Mouse (Mus musculus) CH12.LX (cell line): Measurements from ENCODE around the gene Spib. TPM values are rescaled to one million over a fixed set of nuclear protein-coding genes. Genes with fewer than 3 reads are reported as not detected.

Experiments
- DNase-seq: peaks from one replicate; pipeline ENCODE4 v3.0.0-alpha.2; 2013; ENCODE audit errors: extremely low read depth
- H3K27ac ChIP-seq: 2 replicates; pipeline ENCODE4 v1.5.1; 2012; ENCODE audit warnings: low read depth, mild to moderate bottlenecking, control low read depth, moderate library complexity; ENCODE audit not compliant: insufficient read depth
- H3K27me3 ChIP-seq: replicated peaks from 2 replicates; pipeline ENCODE3; 2012; ENCODE audit warnings: inconsistent platforms
- H3K36me3 ChIP-seq, 2 experiments: replicated peaks in 1 of 2; 2 replicates each; pipeline versions ENCODE3 to v1.6.1; 2012; ENCODE audit warnings: inconsistent platforms in 1 of 2, low read length in 1 of 2, mild to moderate bottlenecking in 1 of 2, mixed read lengths in 1 of 2, moderate library complexity in 1 of 2; ENCODE audit not compliant: control insufficient read depth in 1 of 2, insufficient read depth in 1 of 2
- H3K4me1 ChIP-seq, 2 experiments: 2 replicates each; pipeline ENCODE4 v1.6.1; 2012; ENCODE audit warnings: inconsistent platforms in 1 of 2, moderate library complexity in 1 of 2; ENCODE audit not compliant: insufficient read depth in 2 of 2, control insufficient read depth in 1 of 2
- H3K4me2 ChIP-seq: 2 replicates; pipeline ENCODE4 v1.6.1; 2012; ENCODE audit warnings: low read depth, mild to moderate bottlenecking, control low read depth; ENCODE audit not compliant: poor library complexity, insufficient read depth, severe bottlenecking
- H3K4me3 ChIP-seq, 3 experiments: fragments of 150-350 bp in 1 of 3; sonication (generic) in 1 of 3; replicated peaks in 1 of 3; 2 replicates each; pipeline versions ENCODE3 to v1.5.1; 2011 to 2012; ENCODE audit warnings: low read depth in 2 of 3, low read length in 2 of 3, mild to moderate bottlenecking in 2 of 3, moderate library complexity in 2 of 3, control low read depth in 1 of 3, improper control_type of control experiment in 1 of 3, inconsistent platforms in 1 of 3, mixed read lengths in 1 of 3; ENCODE audit not compliant: poor library complexity in 1 of 3
- H3K79me2 ChIP-seq: replicated peaks from 2 replicates; pipeline ENCODE4 v1.6.1; 2012; ENCODE audit warnings: mild to moderate bottlenecking, moderate library complexity; ENCODE audit not compliant: control insufficient read depth, poor library complexity, insufficient read depth, severe bottlenecking; ENCODE audit errors: extremely low read depth
- H3K9ac ChIP-seq: 2 replicates; pipeline ENCODE4 v1.6.1; 2012; ENCODE audit warnings: low read depth, mild to moderate bottlenecking, control low read depth, moderate library complexity; ENCODE audit not compliant: insufficient read depth
- H3K9me3 ChIP-seq: replicated peaks from 2 replicates; pipeline ENCODE3; 2012; ENCODE audit warnings: low read length, inconsistent platforms, mixed read lengths
- BHLHE40 ChIP-seq: IDR thresholded peaks from 2 replicates; pipeline ENCODE4 v1.6.1; 2011; ENCODE audit warnings: mild to moderate bottlenecking, low read depth, low read length, improper control_type of control experiment
- CHD1 ChIP-seq: IDR thresholded peaks from 2 replicates; pipeline ENCODE4 v1.6.1; 2012; ENCODE audit warnings: low read depth, low read length, improper control_type of control experiment, inconsistent platforms
- CHD2 ChIP-seq: IDR thresholded peaks from 2 replicates; pipeline ENCODE4 v1.6.1; 2011; ENCODE audit warnings: low read length, improper control_type of control experiment
- CTCF ChIP-seq, 2 experiments: IDR thresholded peaks in 1 of 2; conservative IDR thresholded peaks in 1 of 2; 2 replicates each; pipeline ENCODE4 v1.5.1; 2011 to 2012; ENCODE audit warnings: low read depth in 2 of 2, low read length in 2 of 2, improper control_type of control experiment in 1 of 2, inconsistent platforms in 1 of 2, mild to moderate bottlenecking in 1 of 2, moderate library complexity in 1 of 2
- E2F4 ChIP-seq: IDR thresholded peaks from 2 replicates; pipeline ENCODE4 v1.6.1; 2011; ENCODE audit warnings: low read depth, low read length, improper control_type of control experiment; ENCODE audit not compliant: insufficient replicate concordance
- ELF1 ChIP-seq: IDR thresholded peaks from 2 replicates; pipeline ENCODE4 v1.6.1; 2014; ENCODE audit warnings: low read depth, mild to moderate bottlenecking, inconsistent platforms, low read length, improper control_type of control experiment
- EP300 ChIP-seq: IDR thresholded peaks from 2 replicates; pipeline ENCODE4 v1.6.1; 2011; ENCODE audit warnings: low read length, improper control_type of control experiment
- ETS1 ChIP-seq: conservative IDR thresholded peaks from 2 replicates; pipeline ENCODE4 v1.6.1; 2012; ENCODE audit warnings: low read depth, mild to moderate bottlenecking, inconsistent platforms, low read length, improper control_type of control experiment, moderate library complexity
- GABPA ChIP-seq: IDR thresholded peaks from 2 replicates; pipeline ENCODE4 v1.6.1; 2012; ENCODE audit warnings: low read depth, low read length, improper control_type of control experiment, inconsistent platforms; ENCODE audit not compliant: insufficient replicate concordance
- HCFC1 ChIP-seq: IDR thresholded peaks from 2 replicates; pipeline ENCODE4 v1.6.1; 2012; ENCODE audit warnings: low read depth, mild to moderate bottlenecking, inconsistent platforms, low read length, improper control_type of control experiment
- IRF4 ChIP-seq: IDR thresholded peaks from 2 replicates; pipeline ENCODE4 v1.6.1; 2014; ENCODE audit warnings: low read depth, mild to moderate bottlenecking, inconsistent platforms, low read length, improper control_type of control experiment
- JUND ChIP-seq: conservative IDR thresholded peaks from 2 replicates; pipeline ENCODE4 v1.6.1; 2011; ENCODE audit warnings: low read depth, low read length, improper control_type of control experiment
- KAT2A ChIP-seq: IDR thresholded peaks from 2 replicates; pipeline ENCODE4 v1.6.1; 2012; ENCODE audit warnings: low read length, improper control_type of control experiment, inconsistent platforms; ENCODE audit not compliant: insufficient replicate concordance
- MAFK ChIP-seq: IDR thresholded peaks from 2 replicates; pipeline ENCODE4 v1.6.1; 2011; ENCODE audit warnings: low read length, improper control_type of control experiment; ENCODE audit not compliant: insufficient replicate concordance
- MAX ChIP-seq: IDR thresholded peaks from 2 replicates; pipeline ENCODE4 v1.6.1; 2011; ENCODE audit warnings: low read length, improper control_type of control experiment
- MAZ ChIP-seq: IDR thresholded peaks from 2 replicates; pipeline ENCODE4 v1.6.1; 2012; ENCODE audit warnings: low read depth, mild to moderate bottlenecking, inconsistent platforms, low read length, improper control_type of control experiment, moderate library complexity
- MEF2A ChIP-seq: IDR thresholded peaks from 2 replicates; pipeline ENCODE4 v1.6.1; 2014; ENCODE audit warnings: low read depth, mild to moderate bottlenecking, inconsistent platforms, low read length, improper control_type of control experiment, borderline replicate concordance
- MXI1 ChIP-seq: IDR thresholded peaks from 2 replicates; pipeline ENCODE4 v1.6.1; 2011; ENCODE audit warnings: mild to moderate bottlenecking, low read depth, low read length, improper control_type of control experiment
- MYC ChIP-seq: IDR thresholded peaks from 2 replicates; pipeline ENCODE4 v1.6.1; 2011; ENCODE audit warnings: low read depth, mild to moderate bottlenecking, improper control_type of control experiment, low read length
- NELFE ChIP-seq: IDR thresholded peaks from 2 replicates; pipeline ENCODE4 v1.6.1; 2011; ENCODE audit warnings: low read depth, low read length, improper control_type of control experiment
- NRF1 ChIP-seq: IDR thresholded peaks from 2 replicates; pipeline ENCODE4 v1.6.1; 2014; ENCODE audit warnings: low read depth, mild to moderate bottlenecking, inconsistent platforms, low read length, improper control_type of control experiment, moderate library complexity
- PAX5 ChIP-seq: IDR thresholded peaks from 2 replicates; pipeline ENCODE4 v1.6.1; 2012; ENCODE audit warnings: low read length, inconsistent platforms, mixed read lengths
- POLR2A ChIP-seq: IDR thresholded peaks from 2 replicates; pipeline ENCODE4 v1.6.1; 2011; ENCODE audit warnings: low read depth, mild to moderate bottlenecking, improper control_type of control experiment, low read length
- POLR2AphosphoS2 ChIP-seq: IDR thresholded peaks from 2 replicates; pipeline ENCODE4 v1.6.1; 2011; ENCODE audit warnings: low read depth, low read length, improper control_type of control experiment
- RAD21 ChIP-seq: IDR thresholded peaks from 2 replicates; pipeline ENCODE4 v1.6.1; 2011; ENCODE audit warnings: low read depth, mild to moderate bottlenecking, low read length, improper control_type of control experiment, moderate library complexity
- RCOR1 ChIP-seq: conservative IDR thresholded peaks from 2 replicates; pipeline ENCODE4 v1.6.1; 2012; ENCODE audit warnings: low read depth, mild to moderate bottlenecking, inconsistent platforms, low read length, improper control_type of control experiment
- SIN3A ChIP-seq: IDR thresholded peaks from 2 replicates; pipeline ENCODE4 v1.6.1; 2012; ENCODE audit warnings: low read length, improper control_type of control experiment, inconsistent platforms
- SMC3 ChIP-seq: IDR thresholded peaks from 2 replicates; pipeline ENCODE4 v1.6.1; 2011; ENCODE audit warnings: low read depth, low read length, improper control_type of control experiment
- TBP ChIP-seq: conservative IDR thresholded peaks from 2 replicates; pipeline ENCODE4 v1.6.1; 2011; ENCODE audit warnings: low read depth, low read length, improper control_type of control experiment
- TCF12 ChIP-seq: IDR thresholded peaks from 2 replicates; pipeline ENCODE4 v1.6.1; 2014; ENCODE audit warnings: low read depth, mild to moderate bottlenecking, inconsistent platforms, low read length, improper control_type of control experiment
- USF1 ChIP-seq: IDR thresholded peaks from 2 replicates; pipeline ENCODE4 v1.6.1; 2014; ENCODE audit warnings: low read depth, mild to moderate bottlenecking, inconsistent platforms, low read length, improper control_type of control experiment
- USF2 ChIP-seq: conservative IDR thresholded peaks from 2 replicates; pipeline ENCODE4 v1.6.1; 2011; ENCODE audit warnings: low read depth, low read length, improper control_type of control experiment
- ZKSCAN1 ChIP-seq: IDR thresholded peaks from 2 replicates; pipeline ENCODE4 v1.6.1; 2012; ENCODE audit warnings: low read depth, inconsistent platforms, low read length, improper control_type of control experiment, borderline replicate concordance
- ZMIZ1 ChIP-seq: IDR thresholded peaks from 2 replicates; pipeline ENCODE4 v1.6.1; 2012; ENCODE audit warnings: low read depth, mild to moderate bottlenecking, inconsistent platforms, low read length, improper control_type of control experiment
- ZNF384 ChIP-seq: IDR thresholded peaks from 2 replicates; pipeline ENCODE4 v1.6.1; 2012; ENCODE audit warnings: low read depth, low read length, improper control_type of control experiment, inconsistent platforms
- dilution Hi-C: fragments of 300-500 bp; cut with MboI; formaldehyde crosslinking; loops from 2 replicates; pipeline ENCODE4 v1.14.3; 2020; ENCODE audit warnings: low sequenced_read_pairs; ENCODE audit not compliant: extremely low pct_unique_long_range_greater_than_20kb, extremely low pct_ligation_motif_present
- in situ Hi-C: fragments of 300-500 bp; cut with MboI; formaldehyde crosslinking; loops from 3 replicates; pipeline ENCODE4 v1.14.3; 2019; ENCODE audit warnings: low sequenced_read_pairs, low pct_ligation_motif_present, low pct_unique_long_range_greater_than_20kb, mixed read lengths
- polyA plus RNA-seq: library from polyadenylated mRNA; unstranded; fragments of >175 nt; gene quantifications from 2 replicates; pipeline ENCODE4 v1.2.1, GENCODE M21; 2012; ENCODE audit warnings: low read depth; ENCODE audit not compliant: insufficient read length
- total RNA-seq, 2 experiments: library from RNA; depleted of rRNA; stranded (reverse); fragments of 300-350 nt in 1 of 2; fragments of >200 nt in 1 of 2; gene quantifications; 2 replicates each; pipeline ENCODE4 v1.2.3; 2012 to 2014

Gene Spib
- total and polyA plus RNA-seq, 3 experiments: 194 to 336 (median 200) TPM

DNA sequence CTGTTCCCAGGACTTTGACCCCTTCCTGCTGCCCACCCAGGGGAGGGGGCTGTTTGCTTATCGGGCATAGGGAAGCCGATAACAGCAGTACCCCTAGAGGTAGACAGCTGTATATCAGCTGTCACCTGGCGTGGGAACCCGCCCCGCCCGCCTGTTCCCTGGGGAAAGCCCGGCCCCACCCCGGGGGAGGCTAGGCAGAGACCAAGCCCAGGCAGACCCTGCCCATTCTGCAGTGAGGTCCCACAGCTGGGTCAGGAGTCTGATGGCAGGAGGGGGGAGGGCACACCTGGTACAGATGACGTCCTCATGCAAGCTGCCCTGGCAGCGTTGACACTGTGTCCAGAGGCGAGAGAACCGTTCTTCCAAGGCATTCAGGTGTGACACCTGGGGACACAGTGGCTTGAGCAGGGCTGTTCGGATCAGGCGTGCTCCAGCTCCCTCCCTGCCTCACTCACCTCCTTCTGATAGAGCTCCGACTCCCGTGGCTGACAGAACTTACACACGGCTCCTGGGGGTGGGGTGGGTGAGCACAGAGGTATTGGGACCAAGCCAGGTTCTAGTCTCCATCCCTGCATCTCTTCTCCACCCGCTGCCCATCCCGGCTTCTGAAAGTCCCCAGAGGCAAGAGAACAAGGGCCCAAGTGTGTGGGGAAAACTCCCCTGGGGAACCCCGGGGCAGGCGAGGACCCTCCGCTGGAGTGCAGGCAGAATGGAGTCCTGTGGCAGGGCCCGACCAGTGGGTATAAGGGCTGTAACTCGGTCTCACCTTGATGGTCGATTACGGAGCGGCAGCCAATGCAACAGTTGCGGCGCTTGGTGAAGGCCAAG lies 1.3 kb upstream of the Spib start (continued):
- TF ChIP-seq GABPA (no peak), MAZ (peak; percentile 83), BHLHE40 (peak; percentile 68), MAX (peak; percentile 16; the same call in 1 of the 2 replicates), TCF12 (peak; percentile 98), MYC (no peak)

DNA sequence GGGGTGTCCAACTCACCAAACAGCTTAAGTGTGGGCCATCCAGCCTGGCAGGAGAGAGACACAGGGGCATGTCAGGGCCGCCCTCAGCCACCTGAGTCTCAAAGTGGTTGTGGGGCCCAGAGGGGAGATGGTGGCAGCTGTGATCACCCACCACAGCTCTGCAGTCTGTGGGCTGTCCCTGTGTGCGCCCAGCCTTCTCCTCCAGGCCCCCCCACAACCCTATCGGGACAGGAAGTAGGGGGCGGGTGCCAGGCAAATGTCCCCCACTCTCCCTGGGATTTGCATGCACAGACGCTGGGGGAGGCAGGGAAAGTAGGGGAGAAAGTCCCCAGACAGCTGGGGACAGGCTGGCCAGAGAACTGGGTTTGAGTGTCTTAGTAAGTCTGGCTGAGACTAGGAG lies 664 bp downstream of the Spib start:
- dilution Hi-C loops: no loop called here
- Histone ChIP-seq H3K9ac (peak overlapping the region; percentile 77; the same call in 1 of the 2 replicates), H3K4me2 (peak overlapping the region; percentile 52; the same call in 1 of the 2 replicates), H3K9me3 (no peaks in the 10 kb centered on the region), H3K4me1 (peaks cover 48 to 57% of the 10 kb centered on the region in 2 experiments), H3K27me3 (no peaks in the 10 kb centered on the region), H3K36me3 (peaks cover 27 to 67% of the 10 kb centered on the region in 2 experiments), H3K27ac (peak overlapping the region; percentile 98), H3K79me2 (peaks cover 10% of the 10 kb centered on the region), H3K4me3 (peak overlapping the region; percentile 65 to 77 (median 72))
- in situ Hi-C loops: no loop called here
- peak; percentile 90 for DNase-seq
- TF ChIP-seq ZMIZ1: peak; percentile 74; the same call in 1 of the 2 replicates
- peak; percentile 98 for TF ChIP-seq TCF12
- TF ChIP-seq EP300: peak; percentile 56; the same call in 1 of the 2 replicates
- peak; percentile 48 for TF ChIP-seq HCFC1
- peak; percentile 68; the same call in 1 of the 2 replicates for TF ChIP-seq CHD2
- no peak for TF ChIP-seq USF1
- no peak; the same call in 1 of the 2 replicates for TF ChIP-seq MXI1
- TF ChIP-seq JUND: no peak
- TF ChIP-seq RCOR1: 0 out of 2 replicates have a peak, but pooled peaks have one; percentile 11
- TF ChIP-seq SIN3A: peak; percentile 93
- peak; percentile 58 for TF ChIP-seq NELFE
- TF ChIP-seq POLR2A: peak; percentile 55; the same call in 1 of the 2 replicates
- no peak for TF ChIP-seq E2F4
- no peak for TF ChIP-seq ZNF384
- TF ChIP-seq POLR2AphosphoS2: no peak
- TF ChIP-seq ZKSCAN1: no peak
- peak; percentile 83 for TF ChIP-seq BHLHE40
- TF ChIP-seq NRF1: peak; percentile 46; the same call in 1 of the 2 replicates
- TF ChIP-seq CTCF (conservative IDR thresholded peaks at IDR 0.05 in 1 of 2, IDR thresholded peaks at IDR 0.05 in 1 of 2; ENCODE audit: low read depth in 2 of 2, low read length in 2 of 2): no peak
- peak; percentile 82 for TF ChIP-seq ELF1
- TF ChIP-seq USF2: no peak
- no peak for TF ChIP-seq PAX5
- TF ChIP-seq IRF4: peak; percentile 84
- no peak for TF ChIP-seq CHD1
- peak; percentile 95 for TF ChIP-seq ETS1
- peak; percentile 65 for TF ChIP-seq MAFK
- TF ChIP-seq MEF2A: peak; percentile 87
- TF ChIP-seq RAD21: no peak
- TF ChIP-seq KAT2A: no peak
- TF ChIP-seq MAZ: peak; percentile 99
- TF ChIP-seq TBP: 0 out of 2 replicates have a peak, but pooled peaks have one; percentile 32
- no peak for TF ChIP-seq SMC3
